Mouse (Mus musculus) liver, adult 2 months (tissue): Measurements from ENCODE around the gene Slc5a10.

Experiments
- CTCF ChIP-seq: fragments of 200-500 bp; IDR thresholded peaks from 2 replicates; pipeline ENCODE4 v1.5.1; 2011; ENCODE audit warnings: low read depth, low read length, control low read depth
- POLR2A ChIP-seq: fragments of 200-500 bp; IDR thresholded peaks from 2 replicates; pipeline ENCODE4 v1.6.1; 2011; ENCODE audit warnings: low read length, control low read depth; ENCODE audit not compliant: insufficient read depth; ENCODE audit errors: extremely low read depth

- TF ChIP-seq POLR2A (no peak), CTCF (no peak)
Measured at GRCm38 (mm10) chr11:61649626-61650025, 71.0 kb downstream of the Slc5a10 start.
